Mouse (Mus musculus): ENCODE measurements at regions not wholly inside any gene's neighbourhood (a gene's known extent, or its start where the extent isn't known, plus 50 kb on each side); places are given as distances from the start of the nearest gene placed in this dataset.

DNA sequence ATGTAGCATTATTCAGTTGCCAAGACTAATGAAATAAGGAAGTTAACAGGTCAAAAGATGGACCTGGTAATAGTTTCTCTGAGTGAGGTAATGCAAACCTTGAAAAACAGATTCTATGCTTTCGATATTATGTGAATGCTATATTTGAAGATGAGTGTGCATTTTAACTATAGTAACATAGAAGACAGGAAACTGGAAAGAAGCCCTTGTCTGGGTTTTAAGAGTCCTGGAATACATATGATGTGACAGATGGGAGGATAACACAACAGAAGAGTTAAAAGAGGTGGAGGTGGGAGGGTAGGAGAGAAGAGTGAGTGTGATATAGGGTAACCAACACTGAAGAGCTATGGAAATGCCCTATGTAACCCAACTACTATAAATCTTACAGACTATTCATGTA, 1343.3 kb downstream of the Slitrk1 start:
- TF ChIP-seq CTCF (IDR thresholded peaks at IDR 0.05; ENCODE audit: extremely low read depth, insufficient read depth, low read length) (no peak), POLR2A (IDR thresholded peaks at IDR 0.05; ENCODE audit: extremely low read depth, insufficient read depth, low read length) (no peak)

All from cortical plate, adult 2 months (tissue).